Mouse (Mus musculus): ENCODE data around the gene Itpr2.

DNA sequence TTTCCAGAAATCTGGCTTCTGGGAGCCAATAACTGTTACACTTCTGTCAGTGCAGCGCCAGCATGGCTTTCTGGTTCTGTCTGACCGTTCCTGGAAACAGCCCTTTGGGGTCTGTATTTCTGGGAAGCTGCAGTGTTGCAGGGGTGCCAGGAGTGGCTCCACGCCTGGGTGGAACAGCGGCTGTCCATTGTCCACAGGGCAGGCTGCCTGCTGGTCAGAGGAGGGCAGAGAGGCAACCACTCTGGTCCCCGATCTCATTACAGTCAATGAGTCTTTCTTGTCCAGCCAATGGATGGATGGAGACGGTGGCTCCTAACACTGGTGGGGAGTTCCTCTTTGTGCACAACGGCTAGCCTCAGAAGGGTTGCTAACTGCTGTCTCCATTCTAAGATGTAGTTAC, 150.2 kb downstream of the Itpr2 start:
- TF ChIP-seq GATA1 (IDR thresholded peaks at IDR 0.05; ENCODE audit: low read length) (no peak), TAL1 (IDR thresholded peaks at IDR 0.05; ENCODE audit: low read length) (no peak)
